Mouse (Mus musculus): ENCODE results near the gene Synpo2.

- TF ChIP-seq CTCF (IDR thresholded peaks at IDR 0.05; ENCODE audit: low read depth) = no peak
- TF ChIP-seq EP300 (IDR thresholded peaks at IDR 0.05; ENCODE audit: low read depth) = no peak
Observed at GRCm38 (mm10) chr3:123235495-123235894, 454 bp downstream of the Synpo2 start.

Measured in liver, embryonic 14.5 days (tissue).